Mouse (Mus musculus) heart, embryonic 14.5 days (tissue): Measurements from ENCODE around the gene Atp13a3. TPM values are rescaled to one million over a fixed set of nuclear protein-coding genes. Genes with fewer than 3 reads are reported as not detected.
"Not testable (repeated sequence)": the region's sequence is repeated elsewhere in the genome, so short reads cannot be mapped to it uniquely, and the experiment has no call there.

Experiments used
- ATAC-seq: fragments of 200-750 bp; cut with Nextera tagmentation; 2 replicates; pipeline ENCODE4 v1.8.0; 2017; ENCODE audit warnings: low read depth, moderate TSS enrichment; ENCODE audit not compliant: insufficient number of reproducible peaks, insufficient read depth, low FRiP score
- H3K27ac ChIP-seq, 2 experiments: fragments of 200-500 bp in 1 of 2; fragments of 300-500 bp in 1 of 2; sonication (generic) in 1 of 2; replicated peaks in 1 of 2; 2 replicates each; pipeline ENCODE4 v1.5.1; 2012 to 2014; ENCODE audit warnings: low read depth in 2 of 2, low read length in 2 of 2, control low read depth in 1 of 2, mild to moderate bottlenecking in 1 of 2, mixed read lengths in 1 of 2; ENCODE audit not compliant: control insufficient read depth in 1 of 2, insufficient read depth in 1 of 2
- H3K27me3 ChIP-seq: fragments of 300-500 bp; sonication (generic); 2 replicates; pipeline ENCODE4 v1.6.1; 2014; ENCODE audit warnings: mild to moderate bottlenecking, low read length, control low read depth; ENCODE audit not compliant: control insufficient read depth, insufficient read depth
- H3K36me3 ChIP-seq: fragments of 300-500 bp; sonication (generic); 2 replicates; pipeline ENCODE4 v1.6.1; 2014; ENCODE audit warnings: mild to moderate bottlenecking, control low read depth, low read length, mixed read lengths; ENCODE audit not compliant: control insufficient read depth, insufficient read depth
- H3K4me1 ChIP-seq, 2 experiments: fragments of 200-500 bp in 1 of 2; fragments of 300-500 bp in 1 of 2; sonication (generic) in 1 of 2; 2 replicates each; pipeline ENCODE4 v1.6.1; 2012 to 2014; ENCODE audit warnings: low read length in 2 of 2, control low read depth in 1 of 2, mixed read lengths in 1 of 2; ENCODE audit not compliant: control insufficient read depth in 2 of 2, insufficient read depth in 2 of 2
- H3K4me2 ChIP-seq: fragments of 300-500 bp; sonication (generic); 2 replicates; pipeline ENCODE4 v1.6.1; 2014; ENCODE audit warnings: mild to moderate bottlenecking, low read length
- H3K4me3 ChIP-seq, 2 experiments: fragments of 200-500 bp in 1 of 2; fragments of 300-500 bp in 1 of 2; sonication (generic) in 1 of 2; 2 replicates each; pipeline ENCODE4 v1.5.1; 2012 to 2014; ENCODE audit warnings: low read length in 2 of 2, mild to moderate bottlenecking in 2 of 2, control low read depth in 1 of 2, low read depth in 1 of 2, moderate library complexity in 1 of 2; ENCODE audit not compliant: control insufficient read depth in 1 of 2, insufficient read depth in 1 of 2
- H3K9ac ChIP-seq: fragments of 300-500 bp; sonication (generic); 2 replicates; pipeline ENCODE4 v1.6.1; 2014; ENCODE audit warnings: mild to moderate bottlenecking, low read length
- H3K9me3 ChIP-seq: fragments of 300-500 bp; sonication (generic); 2 replicates; pipeline ENCODE4 v1.6.1; 2016; ENCODE audit warnings: low read length, control low read depth; ENCODE audit not compliant: control insufficient read depth
- WGBS: fragments of 180-500 bp; shearing (Covaris S2); extraction: QIAGEN DNeasy Blood & Tissue Kit; methylation state at CpG from one replicate; pipeline ENCODE4 v1.1.7; 2014; 5-methylcytosine and 5-hydroxymethylcytosine counted together
- polyA plus RNA-seq: library from polyadenylated mRNA; unstranded; fragments of >200 nt; fragmentation: Nextera tagmentation; extraction: Ambion mirVana; gene quantifications from 2 replicates; pipeline ENCODE4 v1.2.1, GENCODE M21; 2014

The Atp13a3 gene
- polyA plus RNA-seq, 1 experiment from 2014 or later = 13.3 TPM

- peaks cover 1% of the 10 kb centered on the region; the same call in 1 of the 2 replicates for H3K36me3 ChIP-seq
- ATAC-seq = no peak
- 94% methylated on average over 3 of the region's 3 CpGs for WGBS
These were observed 30.8 kb downstream of the Atp13a3 start for GRCm38 (mm10) chr16:30374927-30375326.

GRCm38 (mm10) chr16:30374266-30374665 is 31.5 kb downstream of the Atp13a3 start:
- WGBS = 66% methylated on average over 3 of the region's 3 CpGs
- no peaks in the 10 kb centered on the region for H3K9me3 ChIP-seq
- no peak for ATAC-seq
- no peak overlapping the region for H3K9ac ChIP-seq
- H3K27ac ChIP-seq = no peak overlapping the region
- no peaks in the 10 kb centered on the region for H3K36me3 ChIP-seq
- H3K4me3 ChIP-seq = no peak overlapping the region
- peaks cover 0 to 5% of the 10 kb centered on the region in 2 experiments; a peak in 1 of 4 replicates for H3K4me1 ChIP-seq
- no peaks in the 10 kb centered on the region for H3K27me3 ChIP-seq
- H3K4me2 ChIP-seq = no peak overlapping the region

More at GRCm38 (mm10) chr16:30374927-30375326, 30.8 kb downstream of the Atp13a3 start:
- Histone ChIP-seq H3K4me1 (peaks cover 0 to 5% of the 10 kb centered on the region in 2 experiments; a peak in 1 of 4 replicates), H3K4me2 (no peak overlapping the region), H3K27me3 (no peaks in the 10 kb centered on the region), H3K4me3 (no peak overlapping the region), H3K9me3 (no peaks in the 10 kb centered on the region), H3K9ac (no peak overlapping the region), H3K27ac (no peak overlapping the region)

DNA sequence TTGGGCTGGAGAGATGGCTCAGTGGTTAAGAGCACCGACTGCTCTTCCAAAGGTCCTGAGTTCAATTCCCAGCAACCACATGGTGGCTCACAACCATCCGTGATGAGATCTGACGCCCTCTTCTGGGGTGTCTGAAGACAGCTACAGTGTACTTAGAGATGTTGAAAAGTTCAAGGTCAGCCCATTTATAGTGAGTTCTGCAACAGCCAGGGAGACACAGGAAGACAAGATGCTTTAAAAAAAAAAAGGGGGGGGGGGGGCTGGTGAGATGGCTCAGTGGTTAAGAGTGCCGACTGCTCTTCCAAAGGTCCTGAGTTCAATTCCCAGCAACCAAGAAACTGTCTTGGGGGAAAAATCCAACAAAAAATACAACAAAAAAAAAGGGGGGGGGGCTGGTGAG is 32.5 kb downstream of the Atp13a3 start:
- not testable (repeated sequence) for H3K9ac ChIP-seq, H3K4me3 ChIP-seq, H3K4me1 ChIP-seq, H3K9me3 ChIP-seq, H3K27ac ChIP-seq, H3K27me3 ChIP-seq, ATAC-seq, H3K4me2 ChIP-seq, H3K36me3 ChIP-seq
- WGBS = 89% methylated on average over 4 of the region's 4 CpGs

GRCm38 (mm10) chr16:30367395-30367794 is 38.4 kb downstream of the Atp13a3 start:
- H3K4me1 ChIP-seq = no peaks in the 10 kb centered on the region
- no peak overlapping the region for H3K4me3 ChIP-seq
- H3K4me2 ChIP-seq = no peak overlapping the region
- no peaks in the 10 kb centered on the region for H3K9me3 ChIP-seq
- ATAC-seq = no peak
- 93% methylated on average over 2 of the region's 2 CpGs for WGBS
- H3K36me3 ChIP-seq = peaks cover 11% of the 10 kb centered on the region; the same call in 1 of the 2 replicates
- H3K27ac ChIP-seq = no peak overlapping the region
- H3K27me3 ChIP-seq = no peaks in the 10 kb centered on the region
- H3K9ac ChIP-seq = no peak overlapping the region

DNA sequence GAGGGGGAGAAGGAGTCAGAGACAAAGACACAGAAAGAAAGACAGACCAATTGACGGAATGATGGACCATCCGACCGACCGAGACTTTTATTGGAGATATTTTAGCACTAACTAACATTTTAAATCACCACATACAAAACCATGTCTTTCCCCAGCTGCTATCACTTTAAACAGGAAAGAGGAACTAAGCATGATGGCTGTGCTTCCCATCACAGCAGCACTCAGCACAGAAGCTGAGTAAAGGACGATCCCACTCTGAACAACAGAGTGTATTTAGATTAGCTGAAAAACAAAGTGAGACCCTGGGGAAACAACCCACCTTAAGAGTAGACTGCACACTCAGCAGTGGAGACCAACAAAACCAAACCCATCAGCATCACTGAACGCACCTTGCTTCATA is 41.2 kb downstream of the Atp13a3 start:
- no peaks in the 10 kb centered on the region for H3K4me1 ChIP-seq
- WGBS = 87% methylated on average over 6 of the region's 6 CpGs
- ATAC-seq = no peak
- H3K4me3 ChIP-seq = no peak overlapping the region
- no peaks in the 10 kb centered on the region for H3K27me3 ChIP-seq
- H3K27ac ChIP-seq = no peak overlapping the region
- H3K4me2 ChIP-seq = no peak overlapping the region
- no peak overlapping the region for H3K9ac ChIP-seq
- H3K36me3 ChIP-seq = peaks cover 11% of the 10 kb centered on the region; the same call in 1 of the 2 replicates
- no peaks in the 10 kb centered on the region for H3K9me3 ChIP-seq

- no peak overlapping the region for H3K9ac ChIP-seq
- H3K27ac ChIP-seq = no peak overlapping the region
- no peaks in the 10 kb centered on the region for H3K4me1 ChIP-seq
- ATAC-seq = no peak
- H3K27me3 ChIP-seq = no peaks in the 10 kb centered on the region
- no peaks in the 10 kb centered on the region for H3K9me3 ChIP-seq
- no peak overlapping the region for H3K4me3 ChIP-seq
- WGBS = 72% methylated on average over 3 of the region's 3 CpGs
- no peak overlapping the region for H3K4me2 ChIP-seq
- H3K36me3 ChIP-seq = peaks cover 11% of the 10 kb centered on the region
These were observed 43.2 kb downstream of the Atp13a3 start for GRCm38 (mm10) chr16:30362528-30362927.

- ATAC-seq, H3K9ac ChIP-seq, H3K4me2 ChIP-seq, H3K4me3 ChIP-seq, H3K27ac ChIP-seq, H3K9me3 ChIP-seq, H3K4me1 ChIP-seq, H3K27me3 ChIP-seq: not testable (repeated sequence)
- H3K36me3 ChIP-seq = peaks cover 48% of the 10 kb centered on the region
- WGBS = 96% methylated on average over 11 of the region's 11 CpGs
These were observed 52.3 kb downstream of the Atp13a3 start for GRCm38 (mm10) chr16:30353489-30353888.

GRCm38 (mm10) chr16:30314236-30314635 is 91.5 kb downstream of the Atp13a3 start:
- H3K9ac ChIP-seq = no peak overlapping the region
- no peak overlapping the region for H3K27ac ChIP-seq
- H3K4me1 ChIP-seq = peaks cover 2 to 6% of the 10 kb centered on the region in 2 experiments; a peak in 2 of 4 replicates
- peaks cover 29% of the 10 kb centered on the region for H3K27me3 ChIP-seq
- peaks cover 16% of the 10 kb centered on the region for H3K36me3 ChIP-seq
- no peak for ATAC-seq
- no peaks in the 10 kb centered on the region for H3K9me3 ChIP-seq
- no peak overlapping the region for H3K4me2 ChIP-seq
- H3K4me3 ChIP-seq = no peak overlapping the region
